Mouse (Mus musculus): Measurements from ENCODE around the gene Ube2r2.

Gene Ube2r2

GRCm38 (mm10) chr4:41135711-41136453 lies at the start of gene Ube2r2:
Ube2r2 (plus strand) TSS chr4:41135743.
- DNase-seq (ENCODE audit: low spot score in 2 of 2) = peak; percentile 51 to 61

GRCm38 (mm10) chr4:41086947-41087346 lies 48.6 kb upstream of the Ube2r2 start:
- no peak for DNase-seq (ENCODE audit: low spot score in 2 of 2)

- DNase-seq (ENCODE audit: low spot score in 2 of 2) = no peak
Measured at GRCm38 (mm10) chr4:41087459-41088298, 47.9 kb upstream of the Ube2r2 start.

GRCm38 (mm10) chr4:41089189-41089588 lies 46.4 kb upstream of the Ube2r2 start:
- DNase-seq (ENCODE audit: low spot score in 2 of 2) = no peak

- DNase-seq (ENCODE audit: low spot score in 2 of 2) = no peak
Measured at GRCm38 (mm10) chr4:41089705-41090104, 45.8 kb upstream of the Ube2r2 start.

GRCm38 (mm10) chr4:41091391-41091790 lies 44.2 kb upstream of the Ube2r2 start:
- DNase-seq (ENCODE audit: low spot score in 2 of 2) = no peak

- DNase-seq (ENCODE audit: low spot score in 2 of 2) = no peak
Measured at GRCm38 (mm10) chr4:41092958-41093357, 42.6 kb upstream of the Ube2r2 start.

GRCm38 (mm10) chr4:41094361-41094760 lies 41.2 kb upstream of the Ube2r2 start:
- no peak for DNase-seq (ENCODE audit: low spot score in 2 of 2)

- DNase-seq (ENCODE audit: low spot score in 2 of 2) = no peak
Measured at GRCm38 (mm10) chr4:41096169-41096568, 39.4 kb upstream of the Ube2r2 start.

- no peak for DNase-seq (ENCODE audit: low spot score in 2 of 2)
Measured at GRCm38 (mm10) chr4:41096794-41097193, 38.7 kb upstream of the Ube2r2 start.

- no peak for DNase-seq (ENCODE audit: low spot score in 2 of 2)
Measured at GRCm38 (mm10) chr4:41097381-41097780, 38.2 kb upstream of the Ube2r2 start.

- peak; percentile 40 to 52 for DNase-seq (ENCODE audit: low spot score in 2 of 2)
Measured at GRCm38 (mm10) chr4:41097871-41098576, 37.5 kb upstream of the Ube2r2 start, which contains the start of gene Aqp3. Aqp3 (minus strand) TSS chr4:41098183.

- DNase-seq (ENCODE audit: low spot score in 2 of 2) = no peak
Measured at GRCm38 (mm10) chr4:41098577-41098951, 37.0 kb upstream of the Ube2r2 start.

- DNase-seq (ENCODE audit: low spot score in 2 of 2) = no peak
Measured at GRCm38 (mm10) chr4:41100986-41101385, 34.6 kb upstream of the Ube2r2 start.

GRCm38 (mm10) chr4:41102901-41103300 lies 32.6 kb upstream of the Ube2r2 start:
- DNase-seq (ENCODE audit: low spot score in 2 of 2) = no peak

- DNase-seq (ENCODE audit: low spot score in 2 of 2) = no peak
Measured at GRCm38 (mm10) chr4:41107440-41107839, 28.1 kb upstream of the Ube2r2 start.

- no peak for DNase-seq (ENCODE audit: low spot score in 2 of 2)
Measured at GRCm38 (mm10) chr4:41108717-41109425, 26.7 kb upstream of the Ube2r2 start.

- DNase-seq (ENCODE audit: low spot score in 2 of 2) = no peak
Measured at GRCm38 (mm10) chr4:41114358-41115070, 21.0 kb upstream of the Ube2r2 start.

GRCm38 (mm10) chr4:41115074-41115473 lies 20.5 kb upstream of the Ube2r2 start:
- DNase-seq (ENCODE audit: low spot score in 2 of 2) = no peak

- no peak for DNase-seq (ENCODE audit: low spot score in 2 of 2)
Measured at GRCm38 (mm10) chr4:41115793-41116192, 19.8 kb upstream of the Ube2r2 start.

- DNase-seq (ENCODE audit: low spot score in 2 of 2) = no peak
Measured at GRCm38 (mm10) chr4:41116817-41117216, 18.7 kb upstream of the Ube2r2 start.

Data from thymus, postnatal 10 days (tissue).